Mouse (Mus musculus): Measurements from ENCODE around the gene Castor2.

The Castor2 gene

GRCm38 (mm10) chr5:134102720-134103119, 3.2 kb downstream of the Castor2 start:
- DNase-seq: no peak

DNA sequence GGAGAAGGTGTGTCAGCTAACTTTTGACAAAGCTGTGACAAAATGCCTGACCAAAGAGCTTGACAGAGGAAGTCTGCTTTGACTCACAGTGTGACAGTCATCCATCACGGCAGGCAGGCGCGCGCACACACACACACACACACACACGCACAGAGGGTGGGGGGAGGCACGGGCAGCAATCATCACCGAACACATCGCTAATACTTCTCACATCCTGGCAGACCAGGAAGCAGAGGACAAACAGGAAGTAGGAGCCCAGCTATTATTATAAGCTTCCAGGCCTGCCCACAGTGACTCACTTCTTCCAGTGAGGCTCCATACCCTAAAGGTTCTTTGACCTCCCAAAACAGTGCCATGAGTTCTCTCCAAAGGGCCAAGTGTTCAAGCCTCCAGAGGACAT, 6.3 kb downstream of the Castor2 start:
- DNase-seq: no peak

GRCm38 (mm10) chr5:134114981-134115380, 15.5 kb downstream of the Castor2 start:
- no peak for DNase-seq

- no peak for DNase-seq
These were observed 16.2 kb downstream of the Castor2 start for GRCm38 (mm10) chr5:134115639-134116259.

- no peak for DNase-seq
These were observed 19.4 kb downstream of the Castor2 start for GRCm38 (mm10) chr5:134118798-134119407.

DNA sequence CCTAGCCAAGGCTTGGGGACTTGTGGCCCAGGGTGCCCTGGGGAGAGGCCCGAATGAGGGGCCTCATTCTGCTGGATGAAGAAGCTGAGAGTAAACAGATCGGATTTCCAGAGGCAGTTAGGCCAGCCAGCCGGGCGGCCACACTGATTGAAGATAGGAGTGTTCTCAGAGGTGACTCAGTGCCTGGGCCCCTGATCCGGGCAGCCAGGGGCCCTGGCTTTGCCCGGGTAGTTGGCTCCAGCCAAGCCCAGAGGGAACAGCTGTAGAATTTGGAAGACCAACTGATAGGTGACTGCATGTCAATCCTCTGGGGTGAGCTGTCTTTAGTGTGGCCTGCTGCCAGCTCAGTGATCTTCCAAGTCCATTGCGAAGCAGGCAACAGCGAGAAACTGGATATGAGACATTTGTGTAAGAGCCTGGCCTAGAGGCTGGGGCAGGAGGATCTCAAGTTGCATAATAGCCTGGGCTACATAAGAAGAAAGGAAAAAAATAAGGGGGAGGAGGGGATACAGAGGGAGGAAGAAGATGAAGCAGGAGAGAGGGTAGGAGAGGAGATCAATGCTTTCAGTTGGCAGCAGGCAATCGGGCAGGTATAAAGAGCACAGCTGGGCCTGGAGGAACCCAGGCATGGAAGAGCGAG, 20.1 kb downstream of the Castor2 start:
- DNase-seq: no peak

- no peak for DNase-seq
These were observed 20.6 kb downstream of the Castor2 start for GRCm38 (mm10) chr5:134120135-134120534.

DNA sequence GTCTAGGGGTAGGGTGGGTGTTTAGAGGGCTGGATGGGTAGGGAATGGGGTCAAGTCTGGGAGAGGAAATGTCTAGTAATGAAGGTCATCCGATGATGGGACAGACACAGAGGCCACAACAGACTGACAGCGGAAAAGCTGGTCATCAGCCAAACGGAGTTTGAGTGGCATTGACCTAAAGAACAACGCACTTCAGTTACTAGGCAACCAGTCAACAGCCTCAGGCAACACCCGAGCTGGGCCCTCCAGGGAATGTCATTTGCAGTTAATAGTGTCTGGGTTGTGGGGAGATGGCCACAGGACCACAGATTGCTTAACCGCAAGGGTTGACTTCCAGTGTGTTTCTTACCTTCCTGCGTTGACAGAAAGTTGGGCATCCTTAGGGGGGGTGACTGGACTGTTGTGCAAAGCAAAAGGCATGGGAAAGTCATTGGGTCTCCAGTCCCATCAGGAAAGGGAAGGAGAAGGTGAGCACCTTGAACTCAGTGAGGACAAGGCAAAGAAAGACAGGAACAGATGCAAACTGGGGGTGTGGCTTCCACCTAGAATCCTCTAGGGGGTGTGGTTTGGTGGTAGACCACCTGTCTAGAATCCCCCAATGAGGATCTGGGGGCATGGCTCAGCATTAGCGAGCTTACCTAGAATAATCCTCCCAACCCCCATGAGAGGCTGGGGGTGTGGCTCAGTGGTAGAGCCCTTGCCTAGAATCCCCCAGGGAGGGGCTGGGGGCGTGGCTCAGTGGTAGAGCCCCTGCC, 21.8 kb downstream of the Castor2 start:
- DNase-seq: no peak

GRCm38 (mm10) chr5:134121893-134122259, 22.4 kb downstream of the Castor2 start:
- DNase-seq: no peak

DNA sequence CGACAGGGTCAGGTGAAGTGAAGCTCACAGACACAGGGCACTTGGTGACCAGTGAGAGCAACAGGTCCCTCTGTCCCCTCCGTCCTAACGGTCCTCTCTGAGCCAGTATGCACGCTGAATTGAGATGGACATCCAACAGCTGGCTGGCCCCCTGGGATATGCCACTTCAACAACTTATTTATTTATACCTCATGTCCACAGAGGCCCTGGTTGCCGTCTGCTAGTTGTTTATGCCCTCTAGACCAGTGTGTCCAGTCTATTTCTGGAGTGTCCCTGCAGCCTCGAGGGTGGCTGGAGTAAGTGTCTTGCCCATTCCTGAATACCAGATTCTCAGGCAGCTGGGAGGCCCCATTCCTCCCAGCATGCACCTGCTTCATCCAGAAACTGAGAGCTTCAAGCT, 24.3 kb downstream of the Castor2 start:
- DNase-seq: no peak

- no peak for DNase-seq
These were observed 26.7 kb downstream of the Castor2 start for GRCm38 (mm10) chr5:134126232-134126631.

GRCm38 (mm10) chr5:134131586-134131985, 32.1 kb downstream of the Castor2 start:
- DNase-seq: peak; percentile 33 to 69

- DNase-seq: no peak
These were observed 36.5 kb downstream of the Castor2 start for GRCm38 (mm10) chr5:134136022-134136421.

GRCm38 (mm10) chr5:134137933-134138332, 38.4 kb downstream of the Castor2 start:
- DNase-seq: no peak

DNA sequence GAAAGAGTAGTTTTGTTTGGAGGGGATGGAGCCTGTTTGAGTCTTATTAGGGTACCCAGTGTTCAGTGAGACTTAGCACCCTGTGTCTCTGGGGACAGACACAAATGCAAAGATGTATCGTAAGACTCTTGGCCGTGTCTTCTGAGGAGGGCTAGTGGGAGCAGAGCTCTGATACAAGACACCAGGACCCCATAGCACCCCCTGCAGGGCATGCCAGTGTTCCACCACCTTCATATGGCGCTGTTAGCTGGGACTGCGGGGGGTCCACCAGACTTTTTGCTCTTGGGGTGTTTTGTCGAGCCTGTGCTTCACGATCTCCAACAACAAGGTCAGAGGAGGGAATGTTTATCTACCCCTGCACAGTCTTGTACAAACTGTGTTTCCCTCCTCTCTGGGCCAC, 39.9 kb downstream of the Castor2 start:
- no peak for DNase-seq

GRCm38 (mm10) chr5:134141236-134141635, 41.7 kb downstream of the Castor2 start:
- DNase-seq: no peak

- DNase-seq: no peak
These were observed 42.9 kb downstream of the Castor2 start for GRCm38 (mm10) chr5:134142381-134142780.

DNA sequence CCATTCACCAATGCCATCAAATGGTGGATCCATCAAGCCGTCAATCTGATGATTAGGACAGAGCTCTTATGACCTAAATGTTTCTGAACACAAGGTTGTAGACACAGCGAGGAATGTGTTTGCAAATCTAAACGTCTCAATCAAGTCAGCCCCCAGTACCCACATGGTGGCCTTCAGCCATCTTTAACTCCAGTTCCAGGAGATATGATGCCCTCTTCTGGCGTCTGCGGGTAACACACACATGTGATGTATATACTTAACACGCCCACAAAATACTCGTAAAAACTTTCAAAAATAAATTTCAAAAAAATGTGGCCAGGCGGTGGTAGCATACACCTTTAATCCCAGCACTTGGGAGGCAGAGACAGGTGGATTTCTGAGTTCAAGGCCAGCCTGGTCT, 45.5 kb downstream of the Castor2 start:
- DNase-seq: no peak

GRCm38 (mm10) chr5:134147194-134147753, 47.8 kb downstream of the Castor2 start:
- DNase-seq: no peak

- DNase-seq: peak in 1 of 2 experiments; percentile 23
These were observed 48.6 kb downstream of the Castor2 start for GRCm38 (mm10) chr5:134148153-134148552.

- DNase-seq: no peak
These were observed 52.4 kb downstream of the Castor2 start for GRCm38 (mm10) chr5:134151895-134152294.

- DNase-seq: no peak
These were observed 56.5 kb downstream of the Castor2 start for GRCm38 (mm10) chr5:134155916-134156466.

DNA sequence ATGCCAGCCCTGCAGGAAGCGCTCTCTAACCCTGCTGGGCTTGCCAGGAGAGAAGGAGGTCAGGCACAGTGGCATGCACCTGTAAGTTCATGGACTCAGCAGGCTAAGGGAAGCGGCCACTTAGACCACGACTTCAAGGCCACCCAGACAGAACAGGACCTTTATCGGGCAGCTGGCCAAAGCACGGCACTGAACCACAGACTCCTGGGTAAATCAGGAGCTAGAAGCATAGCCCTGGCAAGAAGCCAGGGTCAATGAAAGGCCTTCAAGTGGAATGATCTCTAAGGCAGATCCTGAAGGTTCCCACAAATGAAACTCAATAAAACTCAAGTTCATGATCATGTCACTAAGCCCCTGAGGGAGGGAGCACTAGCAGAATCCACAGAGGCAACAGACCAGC, 65.2 kb downstream of the Castor2 start:
- DNase-seq: peak in 1 of 2 experiments; percentile 41

Data from cerebellum, postnatal 25 days (tissue).